Mouse (Mus musculus) cerebellum, adult 11 months (tissue): Measurements from ENCODE around the gene Zscan21.

Experiments used
- DNase-seq: peaks from one replicate; pipeline ENCODE4 v3.0.0; 2022

Gene Zscan21

GRCm38 (mm10) chr5:138132425-138133064 lies 15.8 kb downstream of the Zscan21 start:
- no peak for DNase-seq

DNA sequence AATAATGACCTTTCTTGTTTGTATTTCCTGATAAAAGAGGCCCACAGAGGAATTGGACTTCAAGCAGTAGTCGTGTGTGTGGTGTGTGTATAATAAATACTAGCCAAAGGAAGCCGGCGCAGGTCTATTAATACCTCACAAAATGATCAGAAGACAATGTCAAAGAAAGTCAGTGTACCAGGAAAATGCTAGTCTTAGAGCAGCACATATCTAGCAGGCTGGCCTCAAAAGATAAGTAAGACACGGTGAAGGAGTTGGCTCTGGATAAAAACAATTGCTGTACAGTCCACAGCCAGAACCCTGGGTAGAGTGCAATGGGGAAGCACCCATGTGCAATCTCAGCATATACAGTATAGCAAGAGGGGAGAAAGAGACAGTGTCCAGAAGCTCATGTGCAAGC lies 20.6 kb downstream of the Zscan21 start:
- no peak for DNase-seq

- DNase-seq: no peak
Observed at GRCm38 (mm10) chr5:138137935-138138549, 21.3 kb downstream of the Zscan21 start.

DNA sequence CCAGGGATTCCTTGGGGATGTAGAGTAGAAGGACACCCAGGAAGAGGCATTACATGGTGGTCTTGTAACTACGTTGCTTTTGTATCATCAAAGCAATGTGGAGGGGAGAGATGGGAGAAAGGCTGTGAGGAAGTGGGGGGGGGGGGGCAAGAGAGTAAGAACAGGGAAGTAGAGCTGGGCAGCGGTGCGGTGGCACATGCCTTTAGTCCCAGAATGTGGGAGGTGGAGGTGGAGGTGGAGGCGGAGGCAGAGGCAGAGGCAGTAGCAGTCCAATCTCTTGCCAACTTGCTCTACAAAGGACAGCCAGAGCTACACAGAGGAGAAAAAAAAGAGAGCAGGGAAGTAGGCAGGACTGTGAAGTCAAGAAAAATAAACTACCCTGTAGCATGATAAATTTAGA lies 21.9 kb downstream of the Zscan21 start:
- no peak for DNase-seq

GRCm38 (mm10) chr5:138154390-138154789 lies 37.7 kb downstream of the Zscan21 start:
- DNase-seq: no peak

DNA sequence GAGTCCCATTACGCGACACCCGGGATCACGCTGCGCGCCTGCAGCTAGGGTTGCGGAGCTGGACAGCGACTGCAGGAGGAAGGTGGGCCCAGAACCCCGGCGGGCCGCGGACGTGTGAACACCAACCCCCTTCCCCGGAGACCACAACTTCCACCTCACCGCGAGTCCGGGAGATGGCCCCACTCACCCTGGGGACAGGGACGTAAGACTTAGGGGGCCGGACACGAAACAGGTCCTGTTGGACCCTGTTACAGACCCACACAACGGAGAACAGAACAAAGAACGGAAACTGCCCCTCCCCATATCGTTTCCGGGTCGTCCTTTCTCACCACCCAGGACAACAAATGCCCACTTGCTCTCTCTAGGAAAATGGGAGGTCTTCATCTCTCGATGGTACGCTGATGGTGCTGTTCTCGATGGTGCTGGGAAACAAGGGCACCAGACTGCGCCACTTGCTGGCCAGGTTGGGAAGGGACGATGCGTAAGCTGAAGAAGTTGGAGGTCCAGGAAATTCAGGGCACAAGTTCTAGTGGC lies 38.8 kb downstream of the Zscan21 start, which contains the start of gene Zfp113:
TSS of gene Zfp113 (minus strand) at position 302 of the 534 bp plus-strand sequence.
- peak; percentile 85 for DNase-seq

DNA sequence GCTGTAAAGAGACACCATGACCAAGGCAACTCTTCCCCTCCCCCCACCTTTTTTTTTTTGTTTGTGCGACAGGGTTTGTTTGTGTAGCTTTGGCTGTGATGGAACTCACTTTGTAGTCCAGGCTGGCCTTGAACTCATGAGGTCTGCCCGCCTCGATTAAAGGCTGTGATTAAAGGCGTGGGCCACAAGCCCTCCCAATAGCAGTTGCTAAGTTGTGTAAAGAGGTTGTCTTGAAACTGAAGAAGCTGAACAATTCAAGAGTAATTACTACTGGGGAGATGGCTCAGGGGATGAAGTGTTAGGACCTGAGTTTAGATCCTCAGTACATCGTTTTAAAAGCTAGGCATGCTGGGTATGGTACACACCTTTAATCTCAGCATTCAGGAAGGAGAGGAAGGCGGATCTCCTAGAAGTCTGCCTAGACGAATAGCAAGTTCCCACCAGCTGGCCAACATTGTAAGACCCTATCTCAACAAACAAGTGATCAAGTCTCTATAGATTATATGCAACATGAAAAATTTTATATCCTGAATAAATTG lies 43.6 kb downstream of the Zscan21 start:
- no peak for DNase-seq

DNA sequence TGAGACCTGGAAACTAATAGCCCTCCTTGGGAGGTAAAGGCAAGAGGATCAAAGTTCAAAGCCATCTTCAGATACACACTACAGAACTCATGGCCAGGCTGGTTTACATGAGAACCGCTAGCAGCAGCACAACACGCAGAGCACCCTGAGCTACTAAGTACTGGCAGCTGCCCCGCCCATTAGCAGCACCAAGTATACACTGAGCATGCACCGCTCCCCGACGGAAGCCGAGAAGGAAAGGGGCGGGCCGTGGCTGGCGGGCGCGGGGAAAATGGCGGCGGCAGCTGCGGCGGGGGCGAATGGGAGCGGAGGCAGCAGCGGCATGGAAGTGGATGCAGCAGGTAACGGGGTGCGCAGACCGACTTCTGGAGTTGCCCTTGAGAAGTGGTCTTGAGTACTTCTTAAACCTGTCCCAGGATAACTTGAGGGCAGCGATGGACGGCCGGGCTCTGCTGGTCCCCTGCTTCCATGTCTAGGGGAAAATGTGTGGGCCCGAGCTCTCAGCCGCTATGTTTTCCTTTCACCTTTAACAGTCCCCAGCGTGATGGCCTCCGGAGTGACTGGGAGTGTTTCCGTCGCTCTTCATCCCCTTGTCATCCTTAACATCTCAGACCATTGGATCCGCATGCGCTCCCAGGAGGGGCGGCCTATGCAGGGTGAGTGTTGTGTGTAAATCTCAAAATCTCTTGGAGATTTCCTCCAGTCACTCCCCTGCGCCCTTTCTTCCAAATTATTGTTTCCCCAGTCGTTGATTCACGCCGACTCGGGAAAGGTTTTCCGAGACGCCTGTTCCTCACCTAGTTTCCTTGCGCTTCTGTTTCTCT lies 44.4 kb downstream of the Zscan21 start, which contains the start of gene Cops6:
TSS of gene Cops6 (plus strand) at position 230 of the 824 bp plus-strand sequence.
- DNase-seq: peak; percentile 91

GRCm38 (mm10) chr5:138163046-138163445 lies 46.3 kb downstream of the Zscan21 start:
- DNase-seq: no peak

GRCm38 (mm10) chr5:138163610-138164009 lies 46.9 kb downstream of the Zscan21 start:
- DNase-seq: no peak

DNA sequence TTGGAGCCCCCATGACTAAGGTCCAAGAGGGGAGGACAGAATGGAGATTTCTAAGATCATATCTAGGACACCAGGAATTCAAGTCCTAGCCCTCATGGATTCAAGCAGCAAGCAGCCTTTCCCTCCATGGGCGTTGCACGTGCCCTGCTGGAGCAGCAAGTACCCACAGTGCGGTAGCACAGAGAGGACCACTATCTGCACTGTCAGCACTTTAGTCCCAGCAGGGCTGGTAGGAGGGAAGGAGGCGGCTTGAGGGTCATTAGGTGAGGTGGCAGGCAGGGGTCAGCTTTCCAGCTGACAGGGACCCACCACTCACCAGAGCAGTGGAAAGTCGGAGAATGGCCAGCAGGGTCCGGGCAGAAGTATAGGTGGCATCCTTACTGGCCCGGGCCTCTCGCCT lies 48.9 kb downstream of the Zscan21 start:
- DNase-seq: no peak

DNA sequence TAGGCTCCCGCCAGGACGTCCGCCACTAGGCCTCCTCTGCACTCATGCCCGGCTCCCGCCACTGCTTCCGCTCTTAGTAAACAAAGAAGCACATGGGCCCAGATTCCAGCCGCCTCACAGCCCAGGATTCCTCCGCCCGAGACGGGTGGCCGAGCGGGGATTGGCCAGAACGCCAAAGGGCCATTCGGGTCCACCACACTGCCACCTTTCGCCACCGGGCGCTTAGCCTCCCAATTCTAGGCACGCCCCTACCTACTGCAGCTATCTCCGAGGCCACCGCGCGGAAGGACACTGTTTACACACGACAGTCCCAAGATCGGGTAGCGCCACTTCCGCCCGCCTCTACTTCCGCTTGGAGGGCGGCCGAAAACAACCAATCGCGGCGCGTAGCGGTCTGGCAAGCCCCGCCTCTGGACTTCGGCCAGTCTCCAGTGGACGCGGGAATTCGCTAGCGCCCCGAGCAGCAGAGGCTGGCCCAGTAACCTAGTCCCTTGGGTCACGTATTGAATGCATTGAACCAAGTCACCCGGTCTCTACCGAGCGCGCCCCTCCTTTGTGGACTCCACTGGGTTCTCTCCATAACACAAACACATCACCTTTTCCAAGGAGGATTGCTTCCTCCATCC lies 54.3 kb downstream of the Zscan21 start:
- peak; percentile 96 for DNase-seq

- peak; percentile 98 for DNase-seq
Observed at GRCm38 (mm10) chr5:138171695-138172491, 55.2 kb downstream of the Zscan21 start, which contains the start of the genes Ap4m1 and Mcm7. TSS of gene Ap4m1 (plus strand) at chr5:138172002. TSS of gene Mcm7 (minus strand) at chr5:138172422.

GRCm38 (mm10) chr5:138173217-138173616 lies 56.5 kb downstream of the Zscan21 start:
- DNase-seq: no peak
